Mouse (Mus musculus) liver, embryonic 14.5 days (tissue): Measurements from ENCODE around the gene Glra3.

Source experiments
- CTCF ChIP-seq: IDR thresholded peaks from 2 replicates; pipeline ENCODE4 v1.5.1; 2016; ENCODE audit warnings: antibody characterized with exemption, low read depth, control low read depth
- EP300 ChIP-seq: IDR thresholded peaks from 2 replicates; pipeline ENCODE4 v1.6.1; 2016; ENCODE audit warnings: antibody characterized with exemption, low read depth

DNA sequence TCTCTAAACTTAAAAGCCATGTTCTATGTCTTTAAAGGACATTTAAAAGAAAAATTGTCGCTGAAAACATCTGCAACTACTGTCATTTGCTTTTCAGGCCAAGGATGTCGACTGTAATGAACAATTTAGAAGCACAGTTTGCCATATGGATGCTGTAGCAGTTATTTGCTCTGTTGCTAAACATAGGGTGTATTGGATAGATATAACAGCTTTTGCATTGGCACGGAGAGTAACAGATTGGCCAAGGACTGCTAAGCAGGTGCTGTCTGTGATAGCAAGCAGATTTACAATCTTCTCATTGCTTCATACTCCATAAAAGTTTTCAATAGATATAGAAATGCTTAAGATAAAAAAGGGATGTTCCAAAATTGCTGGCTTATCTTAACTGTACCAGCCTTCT lies 57.6 kb downstream of the Glra3 start:
- TF ChIP-seq CTCF (no peak), EP300 (no peak)
